Mouse (Mus musculus): ENCODE measurements at regions not wholly inside any gene's neighbourhood (a gene's known extent, or its start where the extent isn't known, plus 50 kb on each side); places are given as distances from the start of the nearest gene placed in this dataset.
A peak's percentile ranks its signal among the peaks of the same experiment; 100 is the strongest.

DNA sequence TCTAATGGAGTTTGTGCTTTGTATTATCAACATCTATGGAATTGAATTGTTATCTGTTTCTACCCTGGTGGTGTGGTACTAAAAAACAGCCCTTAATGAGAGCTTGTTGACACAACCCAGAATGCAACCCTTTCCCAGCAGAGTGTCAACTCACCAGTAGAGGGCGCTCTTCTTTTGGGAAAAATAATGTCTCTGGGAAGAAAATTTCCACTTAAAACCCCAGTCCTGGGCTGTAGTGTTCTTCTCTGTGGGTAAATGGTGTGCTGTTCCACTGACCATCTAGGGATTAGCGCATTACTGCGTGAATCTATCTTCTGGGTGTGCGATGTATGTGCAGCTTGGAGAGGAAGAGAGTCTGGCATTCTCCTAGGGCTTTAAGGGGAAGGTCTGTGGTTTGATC, 106.5 kb upstream of the Slc30a5 start:
- DNase-seq (ENCODE audit: low read depth, low spot score) = peak; percentile 65

DNA sequence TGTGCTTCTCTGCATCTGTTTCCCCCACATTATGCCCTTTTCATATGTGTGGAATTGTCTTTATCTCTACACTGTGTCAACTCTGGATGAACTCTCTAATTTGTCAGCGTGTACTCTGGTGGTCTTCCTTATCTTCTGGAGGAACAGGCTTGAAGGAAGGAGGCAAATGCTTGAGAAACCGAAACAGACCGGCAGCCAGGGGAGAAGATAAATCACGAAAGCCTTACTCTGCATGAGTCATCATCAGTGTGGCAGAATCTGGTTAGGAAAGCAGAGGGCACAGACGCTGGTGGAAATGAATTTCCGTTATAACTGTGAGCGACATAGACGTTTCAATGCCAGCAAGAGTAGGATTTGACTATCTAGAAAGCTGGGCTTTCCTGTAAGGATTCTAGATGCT, 100.0 kb upstream of the Slc30a5 start:
- no peak for DNase-seq (ENCODE audit: low read depth, low spot score)

DNA sequence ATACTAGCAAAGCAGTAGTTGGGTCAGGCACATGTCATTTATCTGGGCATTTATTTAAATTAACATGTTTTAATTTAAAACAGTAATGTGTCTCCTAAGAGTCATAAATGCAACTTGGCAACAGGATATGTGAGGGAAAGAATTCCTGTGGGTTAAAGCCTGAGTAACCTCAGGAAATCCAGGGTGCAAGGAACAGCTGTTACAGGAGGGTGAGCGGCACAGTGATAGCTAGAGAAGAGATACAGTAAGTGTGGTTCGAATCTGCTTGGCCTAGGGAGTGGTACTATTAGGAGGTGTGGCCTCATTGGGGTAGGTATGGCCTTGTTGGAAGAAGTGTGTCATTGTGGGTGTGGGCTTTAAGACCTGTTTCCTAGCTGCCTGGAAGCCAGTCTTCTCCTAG, 66.3 kb upstream of the Slc30a5 start:
- DNase-seq (ENCODE audit: low read depth, low spot score) = no peak

DNA sequence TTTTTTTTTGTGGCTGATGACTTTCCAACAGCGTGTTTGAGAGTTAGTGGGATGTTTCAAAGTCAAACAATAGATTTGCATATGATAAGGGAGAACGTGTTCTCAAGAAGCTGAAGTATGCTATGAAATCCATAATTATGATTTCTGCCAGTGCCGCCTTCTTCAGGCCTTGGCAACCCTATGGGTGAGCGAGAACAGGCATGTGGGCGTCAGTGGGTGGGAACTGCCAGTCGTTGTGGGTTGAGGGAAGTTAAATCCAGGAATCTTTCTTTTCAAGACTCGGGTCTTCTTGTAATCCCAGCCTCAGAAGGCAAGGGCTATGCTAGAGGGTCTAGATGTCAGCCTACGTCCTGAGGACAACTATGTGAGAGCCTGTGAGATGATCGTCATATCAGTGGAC, 60.6 kb upstream of the Slc30a5 start:
- DNase-seq (ENCODE audit: low read depth, low spot score) = no peak

DNA sequence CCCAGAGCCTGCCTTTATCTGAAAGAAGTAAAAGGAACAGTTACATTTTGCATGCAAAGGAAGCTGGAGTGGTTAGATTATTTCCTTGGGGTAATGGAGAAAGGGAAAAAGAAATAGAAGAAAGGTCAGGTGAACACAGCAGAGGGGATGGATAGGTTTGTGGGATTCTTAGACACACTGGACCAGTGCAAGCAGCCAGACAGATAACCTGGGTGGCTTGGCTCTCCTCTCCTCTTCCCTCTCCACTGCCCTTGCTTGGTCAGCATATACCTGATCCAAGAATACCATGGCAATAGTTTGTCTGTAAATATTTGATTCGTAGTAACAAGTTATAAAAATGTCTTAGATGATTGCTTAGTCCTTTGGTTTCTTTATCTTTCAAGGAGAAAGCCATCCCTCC, 59.9 kb upstream of the Slc30a5 start:
- DNase-seq (ENCODE audit: low read depth, low spot score) = no peak

DNA sequence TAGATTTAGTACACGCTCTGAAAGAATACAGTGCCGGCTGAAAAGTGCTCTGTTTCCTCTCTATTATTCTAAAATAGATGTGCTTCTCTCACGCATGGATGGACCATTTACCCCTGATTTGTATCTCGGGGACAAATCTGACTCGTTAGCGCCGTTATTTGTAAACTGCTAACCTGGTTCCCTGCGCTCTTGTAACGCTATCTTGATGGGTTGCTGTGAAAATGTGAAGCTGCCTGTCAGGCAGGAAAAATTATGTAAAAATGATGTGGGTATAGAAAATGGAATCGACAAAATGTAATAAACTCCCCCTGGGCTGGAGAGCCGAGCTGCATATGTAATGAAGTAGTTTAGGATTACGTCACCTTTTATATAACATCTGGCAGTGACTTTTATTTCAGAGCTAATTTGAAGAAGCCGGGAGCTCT, 59.4 kb upstream of the Slc30a5 start:
- peak; percentile 12 for DNase-seq (ENCODE audit: low read depth, low spot score)

DNA sequence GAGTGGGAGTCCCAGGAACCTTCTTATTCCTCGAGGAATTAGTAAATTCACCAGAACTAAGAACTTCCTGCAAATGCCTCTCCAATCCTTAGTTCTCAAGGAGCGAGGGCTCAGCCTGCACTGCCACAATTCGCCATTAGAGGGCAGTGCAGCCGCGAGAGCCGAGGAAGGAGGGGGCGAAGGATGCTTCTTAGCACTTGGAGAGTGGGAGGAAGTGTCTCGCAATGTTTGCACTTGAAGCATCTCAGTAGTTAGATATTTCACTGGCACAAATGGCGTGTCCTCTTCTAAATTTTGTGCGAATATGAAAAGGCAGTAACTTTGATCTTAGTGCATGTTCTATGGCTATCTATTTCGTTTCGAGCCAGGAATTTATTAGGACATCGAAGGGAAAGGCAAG, 59.0 kb upstream of the Slc30a5 start:
- DNase-seq (ENCODE audit: low read depth, low spot score) = peak; percentile 70

DNA sequence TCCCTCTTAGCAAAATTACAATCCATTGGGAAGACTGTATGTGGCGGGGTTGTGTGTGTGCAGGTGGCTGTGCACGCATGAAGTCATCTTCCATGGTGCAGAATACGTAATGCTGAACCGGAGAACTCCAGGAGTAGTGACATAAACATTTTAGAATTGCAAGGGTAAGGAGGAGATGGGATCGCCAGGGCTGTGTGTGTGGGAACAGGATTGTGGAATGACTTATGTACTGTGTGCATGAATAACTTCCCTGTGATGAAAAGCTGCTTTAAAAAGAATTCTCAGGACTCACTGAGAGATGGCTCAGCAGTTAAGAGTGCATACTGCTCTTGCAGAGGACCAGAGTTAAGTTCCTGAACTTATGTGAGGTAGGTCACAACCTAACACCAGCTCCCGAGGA, 57.2 kb upstream of the Slc30a5 start:
- DNase-seq (ENCODE audit: low read depth, low spot score) = no peak

DNA sequence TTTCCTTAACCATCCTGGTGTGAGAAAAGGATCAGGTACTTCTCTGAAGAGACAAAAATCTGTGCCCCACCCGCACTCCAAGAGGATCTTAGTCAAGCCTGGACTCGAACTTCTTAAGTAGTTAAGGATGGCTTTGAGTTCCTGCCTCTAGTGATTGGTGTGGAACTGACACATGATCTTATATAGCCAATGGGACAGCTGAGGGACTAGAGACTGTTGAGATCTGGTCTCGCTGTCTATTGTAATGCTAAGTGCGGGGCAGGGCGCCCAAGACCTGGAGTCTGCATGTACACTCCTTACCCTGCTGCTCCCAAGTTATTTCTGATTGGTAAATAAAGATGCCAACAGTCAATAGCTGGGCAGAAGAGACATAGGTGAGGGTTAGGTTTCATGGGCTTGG, 55.3 kb upstream of the Slc30a5 start:
- DNase-seq (ENCODE audit: low read depth, low spot score) = no peak

DNA sequence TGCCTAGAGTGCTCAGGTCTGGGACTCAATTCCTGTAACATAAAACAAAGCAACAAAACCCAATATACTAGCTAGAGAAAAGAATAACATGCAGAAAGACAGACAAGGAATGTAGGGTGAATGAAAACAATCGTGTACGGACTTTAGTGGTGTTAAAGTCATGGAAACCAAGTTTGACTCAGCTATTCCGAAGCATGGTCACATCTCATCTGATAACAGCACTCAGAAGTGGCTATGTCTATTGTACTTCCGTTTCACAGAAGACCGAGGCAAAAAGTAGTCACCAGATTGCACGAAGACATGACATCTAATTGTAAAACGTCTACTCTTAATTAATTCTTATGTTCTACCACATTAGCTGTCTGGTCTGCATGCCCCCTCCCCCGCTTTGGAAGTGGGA, 50.5 kb upstream of the Slc30a5 start:
- no peak for DNase-seq (ENCODE audit: low read depth, low spot score)
